Comparison of ENCODE assay signal across 9 mouse cellular contexts in the genomic region with DNA sequence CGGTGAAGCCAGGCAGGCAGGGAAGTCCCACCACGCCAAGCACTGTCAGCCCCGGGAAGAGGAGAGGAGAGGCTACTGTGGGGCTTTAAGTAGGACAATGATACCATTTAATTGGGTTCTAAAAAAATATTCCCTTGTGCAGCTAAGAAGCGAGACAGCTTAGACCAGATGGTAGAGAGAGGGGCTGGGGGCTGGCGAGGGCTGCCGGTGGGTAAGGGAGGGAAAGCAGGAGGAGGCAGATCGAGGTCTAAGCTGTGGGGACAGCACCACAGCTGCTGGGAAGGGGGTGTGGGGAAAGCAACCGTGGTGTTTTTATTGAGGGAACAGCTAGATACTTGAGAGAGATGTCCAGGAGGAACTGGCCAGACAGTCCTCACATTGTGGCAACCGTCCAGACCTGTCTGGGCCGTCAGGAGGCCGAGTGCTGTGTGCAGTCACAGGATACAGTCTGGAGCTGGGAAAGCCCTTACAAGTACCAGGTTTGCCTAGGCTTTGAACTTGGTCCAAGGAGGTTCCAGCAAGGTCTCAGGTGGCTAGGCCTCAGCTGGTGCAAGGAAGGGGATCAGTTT. TPM values are rescaled to one million over a fixed set of nuclear protein-coding genes. Genes with fewer than 3 reads are reported as not detected.
DNase-seq lines count a peak whose midpoint lies in the region; ATAC-seq and TF ChIP-seq lines count a peak whose summit lies in the region.
"Had no signal": no experiment of that assay in that cellular context is flagged by ENCODE, and none has a peak within 500 bp of the region (broad histone marks: within the 10 kb centered on the region; RNA-seq: fewer than 3 reads in every experiment).

No protein-coding gene starts in this region.

- H3K9me3 ChIP-seq in forebrain, embryonic 15.5 days = no peaks in the 10 kb centered on the region
- H3K9me3 ChIP-seq in limb, embryonic 14.5 days (ENCODE audit: control insufficient read depth, low read length) = no peaks in the 10 kb centered on the region
- H3K9me3 ChIP-seq: limb, embryonic 15.5 days had no signal

- no peak overlapping the region for H3K4me2 ChIP-seq in forebrain, embryonic 15.5 days (replicated peaks)
- no peak overlapping the region for H3K4me2 ChIP-seq in limb, embryonic 14.5 days (replicated peaks; ENCODE audit: low read depth, low read length, severe bottlenecking)
- H3K4me2 ChIP-seq: limb, embryonic 15.5 days had no signal

- no peak overlapping the region for H3K4me3 ChIP-seq in forebrain, embryonic 15.5 days
- H3K4me3 ChIP-seq in limb, embryonic 14.5 days (replicated peaks; ENCODE audit: low read length) = no peak overlapping the region
- H3K4me3 ChIP-seq: limb, embryonic 15.5 days had no signal

- H3K4me1 ChIP-seq in forebrain, embryonic 15.5 days = peaks cover 20% of the 10 kb centered on the region
- 0 out of 2 replicates have a peak, but pooled peaks cover 7% of the 10 kb centered on the region for H3K4me1 ChIP-seq in limb, embryonic 14.5 days (ENCODE audit: control insufficient read depth, insufficient read depth, low read length)

- TF ChIP-seq POLR2A in limb, embryonic 14.5 days (IDR thresholded peaks at IDR 0.05; ENCODE audit: borderline replicate concordance, extremely low read depth, insufficient read depth, insufficient read length) = no peak

- peak overlapping the region; percentile 75 for H3K27ac ChIP-seq in forebrain, embryonic 15.5 days (replicated peaks)
- 0 out of 2 replicates have a peak overlapping the region, but pooled peaks have one; percentile 19 for H3K27ac ChIP-seq in limb, embryonic 14.5 days (replicated peaks; ENCODE audit: low read depth, low read length)
- H3K27ac ChIP-seq: limb, embryonic 15.5 days had no signal

- WGBS in forebrain, embryonic 15.5 days = 47% methylated on average over 11 of the region's 11 CpGs
- WGBS in limb, embryonic 14.5 days = 47% methylated on average over 11 of the region's 11 CpGs

- no peaks in the 10 kb centered on the region for H3K36me3 ChIP-seq in forebrain, embryonic 15.5 days
- H3K36me3 ChIP-seq in limb, embryonic 14.5 days (ENCODE audit: control insufficient read depth, insufficient read depth, low read length) = peaks cover 56% of the 10 kb centered on the region

- H3K9ac ChIP-seq in forebrain, embryonic 15.5 days (replicated peaks) = no peak overlapping the region
- H3K9ac ChIP-seq in limb, embryonic 14.5 days (ENCODE audit: low read depth, low read length, severe bottlenecking) = no peak overlapping the region
- H3K9ac ChIP-seq: limb, embryonic 15.5 days had no signal

- H3K27me3 ChIP-seq in forebrain, embryonic 15.5 days = no peaks in the 10 kb centered on the region
- no peaks in the 10 kb centered on the region for H3K27me3 ChIP-seq in limb, embryonic 14.5 days (ENCODE audit: control insufficient read depth, insufficient read depth, low read length)
- H3K27me3 ChIP-seq: limb, embryonic 15.5 days had no signal

- no peak for ATAC-seq in cerebellum, adult (ENCODE audit: insufficient number of reproducible peaks, low FRiP score, low TSS enrichment)
- 0 out of 2 replicates have a peak, but pooled peaks have one; percentile 32 for ATAC-seq in forebrain, embryonic 15.5 days (replicated peaks)
- peak; percentile 45; the same call in 1 of the 2 replicates for ATAC-seq in limb, embryonic 14.5 days (ENCODE audit: low FRiP score, low read depth)

- DNase-seq in cerebellum, postnatal 14 days = peak; percentile 79 to 80
- DNase-seq in lung, postnatal 10 days = peak; percentile 43
- DNase-seq in lung, postnatal 14 days = no peak
- no peak for DNase-seq in limb, embryonic 14.5 days (ENCODE audit: low spot score)
- no peak for DNase-seq in spleen, adult 18-20 months
- DNase-seq in yolk sac, embryonic 10.5 days (ENCODE audit: low spot score) = no peak

RNA-seq across cellular contexts. Expression of gene BC034090, which starts 22.1 kb away (rescaled TPM):
- 3.3 and 4.9 TPM in 2 replicates for polyA plus RNA-seq in forebrain, embryonic 15.5 days (2015; fragmentation: Nextera tagmentation; extraction: Ambion mirVana)
- polyA plus RNA-seq in limb, embryonic 14.5 days (2012; rRNA removed) = 28.0 and 31.4 TPM in 2 replicates
- polyA plus RNA-seq in limb, embryonic 14.5 days (2014; fragmentation: Nextera tagmentation; extraction: Ambion mirVana) = 5.6 and 6.7 TPM in 2 replicates

Comparison
In these comparisons a context has a peak if more than half of its experiments do, and no peak if none do; other contexts are left out.
1. DNase-seq: peak in cerebellum, postnatal 14 days (2 of 2) and lung, postnatal 10 days (single experiment); none in lung, postnatal 14 days (single experiment), limb, embryonic 14.5 days (single experiment), spleen, adult 18-20 months (0 of 2) and yolk sac, embryonic 10.5 days (single experiment).